Mouse (Mus musculus): ENCODE measurements around the gene Tmem117.

DNA sequence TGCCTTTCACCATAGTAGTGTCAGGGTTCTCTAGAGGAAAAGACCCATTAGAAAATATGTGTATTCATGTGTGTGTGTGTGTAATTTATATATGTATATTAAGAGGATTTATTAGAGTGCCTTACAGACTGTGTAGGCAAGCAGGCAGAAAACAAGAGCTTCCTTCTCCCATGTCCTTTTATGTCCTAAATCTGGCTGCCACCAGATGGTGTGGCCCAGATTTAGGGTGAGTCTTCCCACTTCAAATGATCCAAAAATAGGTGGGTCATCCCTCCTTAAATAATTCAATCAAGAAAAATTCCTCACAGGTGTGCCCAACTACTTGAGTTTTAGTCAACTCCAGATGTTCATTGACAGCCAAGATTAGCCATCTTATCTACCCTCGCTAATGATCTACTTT is 439.0 kb downstream of the Tmem117 start:
- TF ChIP-seq CTCF (IDR thresholded peaks at IDR 0.05; ENCODE audit: extremely low read depth, insufficient read depth, insufficient read length, insufficient replicate concordance) (no peak), POLR2A (IDR thresholded peaks at IDR 0.05; ENCODE audit: low read depth, low read length) (no peak)
